Mouse (Mus musculus) bone marrow, adult 2 months (tissue): ENCODE measurements at regions not wholly inside any gene's neighbourhood (a gene's known extent, or its start where the extent isn't known, plus 50 kb on each side); places are given as distances from the start of the nearest gene placed in this dataset.

Source experiments
- CTCF ChIP-seq: fragments of 200-500 bp; IDR thresholded peaks from 2 replicates; pipeline ENCODE4 v1.5.1; 2011; ENCODE audit warnings: low read length, control low read depth; ENCODE audit not compliant: control insufficient read depth, insufficient read depth
- POLR2A ChIP-seq: fragments of 200-500 bp; IDR thresholded peaks from 2 replicates; pipeline ENCODE4 v1.6.1; 2011; ENCODE audit warnings: low read depth, mild to moderate bottlenecking, control low read depth, low read length, borderline replicate concordance; ENCODE audit not compliant: control insufficient read depth

DNA sequence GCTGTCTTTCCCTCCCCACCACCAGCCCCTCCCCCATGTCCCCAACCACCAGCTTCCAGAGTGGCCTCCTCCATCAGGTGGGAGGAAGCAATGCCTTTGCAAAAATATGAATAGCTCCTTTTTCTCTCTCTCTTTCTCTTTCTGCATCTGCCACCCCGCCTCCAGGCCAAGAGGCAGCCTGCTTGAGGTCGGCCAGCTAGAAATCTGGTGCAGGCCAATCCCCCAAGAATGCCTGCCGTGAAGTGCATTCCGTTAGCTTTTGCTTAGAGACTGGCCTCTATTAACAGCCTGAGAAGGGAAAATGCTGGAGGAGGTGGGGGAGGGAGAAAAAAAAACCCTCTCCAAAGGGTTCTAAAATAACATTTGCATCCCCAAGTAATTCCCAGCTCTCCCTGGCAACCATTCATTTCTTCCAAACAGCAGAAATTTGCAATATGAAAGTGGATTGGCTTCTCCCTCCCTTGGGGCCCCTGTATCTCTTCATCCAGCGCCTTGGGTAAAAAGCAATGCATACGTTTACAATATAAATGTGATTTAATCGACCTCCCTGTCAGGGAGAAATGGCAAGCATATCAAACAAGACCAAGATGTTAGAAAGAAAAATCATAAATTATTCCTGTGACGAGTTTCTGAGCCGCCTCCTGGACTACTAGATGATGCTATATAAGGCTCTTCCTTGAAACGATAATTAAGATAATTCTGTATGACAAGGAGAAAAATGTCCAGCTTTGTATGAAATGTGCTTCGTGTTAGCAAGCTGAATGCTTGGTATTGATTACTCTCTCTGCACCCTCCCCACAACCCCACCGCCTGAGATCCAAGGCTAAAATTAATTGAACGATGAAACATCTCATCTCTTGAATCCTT, 339.8 kb downstream of the Rps24 start:
- TF ChIP-seq CTCF: no peak
- TF ChIP-seq POLR2A: no peak
